Mouse (Mus musculus): ENCODE results near the gene Sun2.

- no peak for TF ChIP-seq CTCF (IDR thresholded peaks at IDR 0.05; ENCODE audit: extremely low read depth, insufficient read depth, insufficient read length, insufficient replicate concordance)
- TF ChIP-seq POLR2A (IDR thresholded peaks at IDR 0.05; ENCODE audit: low read depth, low read length): no peak
These were observed 11.5 kb upstream of the Sun2 start for GRCm38 (mm10) chr15:79753873-79754272.
